Mouse (Mus musculus) liver, postnatal 0 days (tissue): ENCODE results near the gene Maged2.

ENCODE experiments used
- CTCF ChIP-seq: sonication (generic); IDR thresholded peaks from 2 replicates; pipeline ENCODE4 v1.5.1; 2016; ENCODE audit warnings: antibody characterized with exemption, low read depth
- EP300 ChIP-seq: IDR thresholded peaks from 2 replicates; pipeline ENCODE4 v1.6.1; 2016; ENCODE audit warnings: antibody characterized with exemption, low read depth, mild to moderate bottlenecking

GRCm38 (mm10) chrX:150830297-150830696 is 16.2 kb upstream of the Maged2 start:
- TF ChIP-seq EP300 (no peak), CTCF (no peak)
